Mouse (Mus musculus) mammary gland, adult 2 months (tissue): ENCODE measurements around the gene Fam24b. TPM values are rescaled to one million over a fixed set of nuclear protein-coding genes. Genes with fewer than 3 reads are reported as not detected.

Experiments used
- polyA plus RNA-seq: library from polyadenylated mRNA; depleted of rRNA; stranded (reverse); fragments of >200 nt; gene quantifications from 2 replicates; pipeline ENCODE4 v1.2.3, GENCODE M21; 2012; ENCODE audit warnings: low replicate concordance; rRNA removed

The Fam24b gene
- 0.62 TPM in 1 of 2 replicates, not detected in the other for polyA plus RNA-seq

DNA sequence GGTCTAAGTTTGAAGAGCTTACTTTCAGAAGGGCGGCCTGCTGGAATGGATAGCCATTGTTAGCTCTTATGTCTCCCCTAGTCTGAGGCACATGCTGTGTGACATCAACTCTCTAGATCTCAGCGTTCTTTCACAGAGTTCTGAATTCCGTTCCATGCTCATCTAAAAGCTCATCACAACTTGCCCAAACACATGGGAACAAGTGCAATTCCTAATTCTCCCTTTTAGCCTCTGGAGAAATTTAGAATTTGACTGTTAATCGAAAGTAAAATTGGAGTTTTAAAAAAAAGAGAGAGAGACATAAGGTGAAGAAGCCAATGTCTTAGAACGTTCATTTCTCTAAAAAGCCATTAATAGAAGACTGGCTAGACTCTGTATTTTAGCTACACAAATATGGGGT is at the start of gene Fam24b:
Fam24b (minus strand) TSS at position 101 of the 400 bp plus-strand sequence.

DNA sequence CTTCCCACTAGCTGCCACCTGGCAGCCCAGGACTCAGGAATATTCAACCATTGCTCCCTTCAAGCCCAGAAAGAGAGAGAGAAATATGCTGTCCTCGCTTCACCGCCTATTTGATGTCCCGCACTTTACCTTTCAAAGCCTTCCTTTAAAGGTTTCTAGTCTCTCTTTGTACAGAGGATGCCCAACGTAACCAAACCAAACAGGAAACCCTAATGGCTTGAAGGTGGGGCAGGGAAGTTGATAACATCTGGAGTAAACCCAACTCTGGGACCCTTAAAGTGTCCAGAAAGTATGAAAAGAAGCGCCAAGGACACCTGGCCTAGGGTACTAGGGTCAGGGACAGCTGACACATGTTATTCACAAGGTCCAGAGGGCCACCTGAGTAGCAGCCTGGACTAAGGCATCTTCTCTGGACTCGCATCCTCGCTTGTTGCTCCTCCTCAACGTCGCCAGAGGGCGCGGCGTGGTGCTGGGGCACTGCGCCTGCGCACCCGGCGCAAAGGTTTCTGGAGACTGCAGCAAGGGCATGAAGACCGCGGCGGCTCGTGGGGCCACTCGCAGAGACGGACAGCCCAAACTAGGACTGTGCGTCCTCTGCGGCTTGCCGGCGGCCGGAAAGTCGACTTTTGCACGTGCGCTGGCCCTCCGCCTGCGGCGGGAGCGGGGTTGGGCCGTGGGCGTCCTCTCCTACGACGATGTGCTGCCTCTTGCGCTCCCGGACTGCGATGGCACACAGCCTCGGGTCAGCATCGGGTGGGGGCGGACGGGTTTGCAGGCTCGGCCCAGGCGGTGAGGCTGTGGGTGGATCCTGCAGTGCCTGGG is 41.5 kb upstream of the Fam24b start, which contains the start of gene Pstk:
Pstk (plus strand) TSS at position 494 of the 822 bp plus-strand sequence.

DNA sequence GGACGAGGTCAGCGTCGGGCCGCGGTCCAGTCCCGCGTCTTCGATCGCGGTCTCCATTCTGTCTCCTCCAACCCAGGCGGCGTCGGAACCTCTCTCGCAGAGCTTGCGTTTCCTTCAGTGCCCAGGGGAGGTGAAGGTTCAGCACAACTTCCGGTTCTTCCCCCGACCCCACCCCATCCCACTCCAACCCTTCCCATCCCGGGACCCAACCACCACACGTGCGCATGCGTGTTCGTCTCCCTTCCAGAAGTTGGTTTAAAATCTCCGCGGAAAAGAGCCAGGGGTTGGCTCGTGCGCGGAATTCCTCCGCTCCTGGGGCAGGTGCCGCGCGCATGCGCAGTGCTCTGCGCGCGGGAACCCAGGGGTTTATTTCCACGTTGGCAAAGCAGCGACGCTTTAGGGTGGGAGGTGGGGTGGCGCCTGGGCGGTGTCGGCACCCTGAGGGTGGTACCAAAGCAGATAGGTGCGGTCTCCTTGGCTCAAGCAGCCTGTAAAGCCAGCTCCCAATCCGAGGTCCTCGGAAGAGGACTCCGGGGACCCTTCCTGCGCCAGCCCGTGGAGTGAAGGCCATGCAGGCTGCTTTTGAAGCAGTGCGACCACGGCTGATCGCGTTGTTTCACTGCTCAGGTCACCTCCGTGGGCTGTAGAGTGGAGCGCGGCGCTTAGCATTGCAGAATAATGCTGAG is 33.4 kb upstream of the Fam24b start, which contains the start of gene 2310057M21Rik:
2310057M21Rik (minus strand) TSS at position 145 of the 686 bp plus-strand sequence.

DNA sequence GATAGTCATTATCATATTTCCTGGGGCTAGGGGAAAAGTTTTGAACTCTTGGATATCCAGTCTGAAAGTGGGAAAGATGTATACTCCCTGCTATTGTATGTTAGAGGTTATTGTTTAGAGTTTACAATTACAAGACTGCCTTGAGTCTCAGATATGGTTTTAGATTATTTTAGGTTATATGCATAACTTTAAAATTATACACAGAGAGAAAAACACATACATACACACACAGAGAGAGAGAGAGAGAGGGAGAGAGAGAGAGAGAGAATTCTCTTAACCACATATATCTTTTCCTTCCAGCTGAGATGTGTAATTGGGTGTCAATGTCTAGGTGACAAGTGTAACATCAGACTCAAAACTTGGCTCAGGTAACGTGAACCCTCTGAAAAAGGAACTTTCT is 4.2 kb upstream of the Fam24b start, which contains the start of gene Fam24a:
Fam24a (plus strand) TSS at position 301 of the 400 bp plus-strand sequence.

DNA sequence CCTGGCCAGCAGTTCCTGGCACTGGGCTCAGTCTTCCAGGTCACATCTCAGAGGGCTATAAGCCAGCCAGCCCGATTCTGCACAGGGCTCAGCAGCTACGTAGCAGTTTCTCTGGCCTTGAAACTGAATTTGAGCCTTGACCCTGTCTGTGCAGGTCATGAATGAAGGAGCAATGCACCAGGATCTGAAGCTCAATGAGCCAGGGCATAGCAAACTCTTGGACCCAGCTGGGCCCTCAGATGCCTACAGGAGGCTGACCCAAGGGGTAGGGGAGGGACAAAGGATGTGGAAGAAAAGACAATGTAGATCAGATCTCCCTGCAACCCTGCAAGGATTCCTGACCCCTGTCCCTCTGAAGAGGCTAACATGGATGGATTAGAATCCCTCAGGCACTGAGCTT is 7.1 kb downstream of the Fam24b start, which contains the start of gene Cuzd1:
Cuzd1 (minus strand) TSS at position 101 of the 400 bp plus-strand sequence.

Other genes with a start within 250 kb of the Fam24b start
- gene 4933402N03Rik, start 183.2 kb downstream of the Fam24b start, polyA plus RNA-seq = not detected in 2 replicates
- 3.1 and 3.3 TPM in 2 replicates for gene 5430419D17Rik, start 155.1 kb downstream of the Fam24b start, polyA plus RNA-seq
- gene Cuzd1, start 7.2 kb downstream of the Fam24b start, polyA plus RNA-seq = 0.76 TPM in 1 of 2 replicates, not detected in the other
- gene Fam24a, start 4.3 kb upstream of the Fam24b start, polyA plus RNA-seq = not detected in 2 replicates
- 6.0 and 8.5 TPM in 2 replicates for gene 2310057M21Rik, start 33.2 kb upstream of the Fam24b start, polyA plus RNA-seq
- 40.7 and 69.0 TPM in 2 replicates for gene Pstk, start 41.6 kb upstream of the Fam24b start, polyA plus RNA-seq
- gene Ikzf5, start 81.0 kb upstream of the Fam24b start, polyA plus RNA-seq = 9.5 and 14.9 TPM in 2 replicates
- gene Acadsb, start 81.1 kb upstream of the Fam24b start, polyA plus RNA-seq = 9.5 and 28.9 TPM in 2 replicates
- not detected in 2 replicates for gene Hmx3, start 213.4 kb upstream of the Fam24b start, polyA plus RNA-seq
- not detected in 2 replicates for gene Hmx2, start 219.3 kb upstream of the Fam24b start, polyA plus RNA-seq
- 46.4 and 67.5 TPM in 2 replicates for gene Bub3, start 230.7 kb upstream of the Fam24b start, polyA plus RNA-seq